Mouse (Mus musculus): ENCODE data around the gene Frem1.

Frem1 gene

DNA sequence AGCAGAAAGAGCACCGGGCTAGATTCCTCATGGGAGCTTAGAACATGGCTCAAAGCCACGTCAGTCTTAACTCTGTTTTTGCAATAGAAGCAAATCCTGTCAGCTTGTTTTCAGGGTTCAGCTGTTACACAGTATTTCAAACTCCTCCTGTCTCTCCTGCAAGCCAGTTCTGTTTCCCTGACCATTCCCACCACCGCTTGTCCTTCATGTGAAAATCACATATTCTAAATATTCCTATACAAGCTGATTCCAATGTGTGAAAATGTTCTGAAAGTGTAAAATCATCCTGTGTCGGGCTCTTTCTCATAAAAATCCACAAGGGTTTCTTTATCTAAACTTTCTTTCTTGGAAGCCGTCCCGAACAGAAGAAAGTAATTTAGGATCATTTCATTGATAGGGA lies 22.0 kb downstream of the Frem1 start:
- DNase-seq (ENCODE audit: low spot score in 2 of 2), result no peak

DNA sequence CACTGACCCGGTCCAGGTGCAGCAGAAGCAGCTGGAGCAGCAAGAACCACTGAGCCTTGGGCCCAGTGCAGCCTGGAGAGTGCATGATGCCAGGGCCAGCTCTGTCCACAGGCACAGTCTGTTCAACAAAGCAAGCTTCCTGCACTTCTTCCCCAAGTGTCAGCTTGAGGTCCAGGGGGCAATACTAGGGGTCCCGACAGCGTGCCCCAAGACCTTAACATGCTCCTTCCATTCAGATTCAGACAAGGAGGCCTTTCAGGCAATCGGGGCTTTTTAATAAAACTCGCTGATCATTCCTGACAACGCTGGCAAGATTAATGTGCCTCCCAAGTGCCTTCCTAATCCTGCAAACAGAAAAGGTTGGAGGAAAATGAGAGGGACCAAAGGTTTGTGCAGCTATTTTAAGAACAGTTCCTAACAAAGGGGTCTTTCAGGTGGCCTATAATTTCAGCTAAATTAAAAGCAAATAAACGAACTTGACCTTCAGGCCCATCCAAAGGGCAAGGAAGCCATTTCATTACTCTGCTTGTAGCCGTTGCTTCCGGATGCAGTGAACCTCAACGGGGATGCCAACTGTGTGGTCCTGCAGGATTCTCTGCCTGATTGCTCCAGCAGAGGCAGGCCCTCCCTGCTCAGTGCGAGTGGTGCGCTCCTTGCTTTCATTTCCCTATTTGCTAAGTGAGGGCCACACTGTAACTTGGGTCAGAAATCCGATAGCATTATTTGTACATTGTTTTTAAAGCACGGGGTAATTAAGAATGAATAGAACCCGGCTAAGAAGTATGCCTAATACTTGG lies 31.2 kb downstream of the Frem1 start:
- no peak for DNase-seq (ENCODE audit: low spot score in 2 of 2)

DNA sequence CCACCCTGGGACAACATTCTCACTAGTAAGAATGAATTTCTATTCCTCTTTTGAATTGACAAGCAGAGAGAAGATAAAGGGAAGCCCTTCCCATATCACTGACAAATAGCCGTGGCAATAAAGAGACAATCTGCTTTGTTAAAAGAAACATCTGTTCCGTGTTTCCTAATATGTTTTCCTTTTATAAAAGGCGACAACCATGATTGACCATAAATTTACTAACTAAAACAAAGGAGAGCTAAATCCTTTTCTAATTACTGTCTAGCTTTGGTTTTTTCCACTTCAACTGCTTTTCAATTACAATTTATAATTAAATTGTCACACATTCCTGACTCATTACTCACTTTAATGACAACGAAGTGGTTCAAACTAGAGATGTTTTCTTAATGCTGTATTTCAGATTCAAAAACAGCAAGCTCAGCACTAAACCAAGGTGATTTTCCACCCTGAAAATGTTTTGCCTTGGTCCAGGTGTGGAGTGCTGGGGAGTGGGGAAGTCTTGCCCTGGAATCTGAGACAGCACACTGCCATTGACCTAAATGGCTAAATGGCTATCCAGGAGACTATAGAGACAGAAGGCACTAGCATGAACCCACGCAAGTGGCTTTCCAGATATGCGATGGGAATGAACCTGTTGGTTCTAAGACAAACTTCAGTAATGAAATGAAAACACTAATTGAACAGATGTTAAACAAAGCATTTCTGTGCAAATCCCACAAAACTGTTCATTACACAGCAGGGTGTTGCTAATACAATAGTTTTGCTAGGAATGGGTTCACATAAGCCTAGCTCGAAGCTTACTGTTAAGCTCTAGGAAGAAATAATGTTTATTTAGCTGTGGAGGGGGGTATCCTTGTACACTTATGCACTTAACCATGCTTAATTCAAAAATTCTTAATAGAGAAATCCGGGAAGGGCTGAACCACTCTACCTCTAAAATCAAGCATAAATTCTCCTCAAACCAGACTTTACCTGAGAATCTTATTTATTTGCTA lies 33.7 kb downstream of the Frem1 start:
- DNase-seq (ENCODE audit: low spot score in 2 of 2), result no peak

DNA sequence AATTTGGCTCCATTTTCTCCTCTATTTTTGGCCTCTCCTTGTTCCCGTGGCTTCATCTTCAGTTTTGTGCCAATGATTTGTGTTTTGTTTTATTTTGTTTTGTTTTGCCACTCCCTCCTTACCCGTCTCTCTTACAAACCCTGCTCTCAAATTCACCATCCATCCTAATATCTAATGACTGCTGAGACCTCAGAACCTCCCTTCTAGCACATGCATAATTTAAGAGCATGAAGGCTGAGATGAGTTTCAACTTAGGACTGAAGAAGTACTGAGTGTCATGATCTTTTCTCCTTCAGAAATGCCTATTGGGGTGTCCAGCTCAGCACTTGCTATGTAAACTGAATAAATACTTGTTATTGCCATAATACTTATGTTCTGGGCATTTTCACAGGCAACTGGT lies 37.6 kb downstream of the Frem1 start:
- DNase-seq (ENCODE audit: low spot score in 2 of 2), result no peak

DNA sequence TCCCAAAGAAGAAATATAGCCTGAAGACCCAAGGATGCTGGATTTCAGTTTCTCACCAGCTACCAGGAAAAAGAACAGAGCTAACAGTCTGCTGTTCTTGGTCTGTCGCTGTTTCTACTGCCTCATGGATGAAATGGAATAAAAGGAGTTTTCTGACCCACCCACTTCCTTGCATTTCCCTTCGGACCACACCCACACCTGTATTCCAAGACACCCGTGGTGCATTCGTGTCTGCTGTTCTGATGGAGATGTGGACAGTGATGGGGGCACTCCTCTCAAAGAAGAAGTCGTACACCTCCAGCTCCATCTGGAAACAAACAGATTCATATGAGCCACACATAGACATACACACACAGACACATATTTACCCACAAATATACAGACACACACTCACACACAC lies 48.1 kb downstream of the Frem1 start:
- DNase-seq (ENCODE audit: low spot score in 2 of 2), result no peak

DNA sequence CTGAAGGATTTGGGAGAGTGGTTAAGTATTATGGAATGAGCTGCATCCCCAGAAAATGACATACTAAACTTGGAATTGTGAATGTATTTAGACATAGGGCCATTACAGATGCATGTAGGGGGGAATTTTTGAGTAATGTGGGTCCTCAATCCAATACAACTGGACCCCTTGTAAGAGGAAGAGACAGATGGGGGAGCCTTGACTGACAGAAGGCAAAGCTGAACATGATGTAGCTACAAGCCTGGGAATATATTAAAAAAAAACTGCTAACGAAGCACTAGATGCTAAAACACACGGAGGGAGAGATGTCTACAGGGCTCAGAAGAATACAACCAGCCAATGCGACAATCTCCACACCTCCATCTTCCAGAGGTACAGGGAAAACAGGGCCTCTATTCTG lies 60.1 kb downstream of the Frem1 start:
- DNase-seq (ENCODE audit: low spot score in 2 of 2), result no peak

DNA sequence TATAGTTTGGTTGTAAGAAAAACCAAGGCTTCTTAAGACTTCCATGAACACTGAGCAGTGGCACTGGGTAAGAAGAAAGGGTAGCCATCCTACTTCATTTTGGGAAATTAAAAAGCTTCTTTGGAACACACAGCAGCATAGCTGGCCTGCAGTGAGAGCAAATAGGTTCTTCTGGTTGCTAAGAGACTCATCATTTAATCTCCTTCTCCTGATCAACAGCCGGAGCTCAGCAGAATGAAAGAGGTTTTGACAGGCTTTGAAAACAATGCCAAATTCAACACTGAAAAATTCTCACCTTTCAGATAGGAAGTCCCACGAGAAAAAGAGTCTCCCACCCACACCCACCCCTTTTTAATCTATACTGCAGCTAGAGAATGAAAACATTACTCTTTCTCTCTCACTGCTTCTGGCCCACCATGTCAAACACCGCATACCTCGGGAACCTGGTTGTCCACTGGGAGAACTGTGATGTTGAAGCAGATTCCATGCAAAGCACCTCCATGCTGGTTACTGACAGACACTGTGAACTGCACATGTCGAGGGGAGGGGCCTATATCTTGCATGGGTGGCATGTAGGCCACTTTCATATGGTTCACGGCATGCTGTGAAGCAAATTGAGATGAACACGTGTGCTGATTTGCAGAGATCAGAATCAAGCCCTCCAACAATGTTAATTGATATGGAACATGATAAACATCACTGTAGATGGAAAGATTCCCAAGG lies 61.0 kb downstream of the Frem1 start:
- DNase-seq (ENCODE audit: low spot score in 2 of 2), result no peak

DNA sequence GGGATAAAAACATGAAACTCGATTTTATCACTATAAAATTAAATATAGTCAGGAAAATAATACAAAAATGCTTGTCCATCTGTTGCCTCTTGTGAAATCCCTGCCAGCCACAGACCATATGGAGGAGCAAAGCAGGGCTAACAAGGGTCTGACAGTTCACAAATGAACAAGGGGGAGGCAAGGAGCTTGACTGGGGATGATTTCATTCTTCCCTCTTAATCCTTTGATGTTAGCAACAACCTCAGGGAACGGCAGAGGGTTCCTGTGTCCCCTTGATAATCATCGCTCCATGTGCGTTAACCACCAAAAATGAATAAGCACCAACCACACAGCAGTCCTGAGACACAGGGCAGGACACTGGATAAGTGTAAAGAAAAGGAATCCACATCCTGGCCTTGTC lies 79.8 kb downstream of the Frem1 start:
- DNase-seq (ENCODE audit: low spot score in 2 of 2), result no peak

DNA sequence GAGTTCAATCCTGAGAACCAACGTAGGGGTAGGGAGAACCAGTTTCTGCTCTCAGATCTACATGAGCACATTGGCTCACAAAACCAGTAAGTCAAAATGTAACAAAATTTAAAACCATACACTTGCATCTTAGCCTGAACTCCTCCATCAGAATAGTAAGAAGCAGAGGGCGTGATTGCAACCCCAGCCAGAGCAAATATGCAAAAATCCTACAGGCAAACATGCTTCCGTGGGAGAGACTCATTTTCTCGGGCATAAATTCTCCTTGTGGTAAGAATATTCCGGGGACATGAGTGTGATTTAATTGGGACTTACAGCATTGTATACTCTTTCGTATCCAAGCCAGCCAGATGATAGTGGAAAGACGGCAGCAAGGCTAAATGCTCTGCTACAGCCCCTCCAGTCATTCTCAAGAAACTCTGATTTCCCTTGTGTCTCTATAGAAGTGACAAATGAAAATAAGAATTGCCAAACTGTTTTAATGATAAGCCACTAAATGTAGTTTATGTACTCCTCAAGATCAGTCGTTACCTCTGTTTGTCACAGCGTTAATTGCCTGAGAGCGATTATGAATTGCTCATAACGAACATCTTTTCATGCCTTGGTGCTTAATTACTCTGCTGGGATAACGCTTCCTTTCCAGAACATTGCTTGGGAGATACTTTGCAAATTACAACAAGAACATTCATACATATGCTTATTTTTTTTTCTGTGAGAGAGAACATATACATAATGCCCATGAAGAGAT lies 81.1 kb downstream of the Frem1 start:
- peak in 1 of 2 experiments; percentile 14 for DNase-seq (ENCODE audit: low spot score in 2 of 2)

DNA sequence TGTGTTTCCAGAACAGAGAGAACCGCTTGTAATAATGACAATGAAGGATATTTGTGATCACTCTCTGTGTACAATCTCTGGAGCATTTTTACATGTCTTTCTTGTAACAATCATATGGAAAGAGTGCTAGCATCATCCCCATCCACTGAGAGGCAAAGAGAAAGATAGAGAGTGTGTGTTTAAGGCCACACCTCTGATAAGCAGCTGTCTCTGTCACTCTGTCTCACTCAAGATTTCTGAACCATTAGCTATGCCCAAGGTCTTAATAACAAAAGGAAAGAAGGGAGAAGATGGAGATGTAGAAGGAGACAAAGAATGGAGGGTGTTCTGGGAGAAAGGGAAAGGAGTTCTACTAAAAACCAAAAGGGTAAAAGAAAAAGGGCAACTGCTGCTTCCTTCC lies 91.1 kb downstream of the Frem1 start:
- no peak for DNase-seq (ENCODE audit: low spot score in 2 of 2)

DNA sequence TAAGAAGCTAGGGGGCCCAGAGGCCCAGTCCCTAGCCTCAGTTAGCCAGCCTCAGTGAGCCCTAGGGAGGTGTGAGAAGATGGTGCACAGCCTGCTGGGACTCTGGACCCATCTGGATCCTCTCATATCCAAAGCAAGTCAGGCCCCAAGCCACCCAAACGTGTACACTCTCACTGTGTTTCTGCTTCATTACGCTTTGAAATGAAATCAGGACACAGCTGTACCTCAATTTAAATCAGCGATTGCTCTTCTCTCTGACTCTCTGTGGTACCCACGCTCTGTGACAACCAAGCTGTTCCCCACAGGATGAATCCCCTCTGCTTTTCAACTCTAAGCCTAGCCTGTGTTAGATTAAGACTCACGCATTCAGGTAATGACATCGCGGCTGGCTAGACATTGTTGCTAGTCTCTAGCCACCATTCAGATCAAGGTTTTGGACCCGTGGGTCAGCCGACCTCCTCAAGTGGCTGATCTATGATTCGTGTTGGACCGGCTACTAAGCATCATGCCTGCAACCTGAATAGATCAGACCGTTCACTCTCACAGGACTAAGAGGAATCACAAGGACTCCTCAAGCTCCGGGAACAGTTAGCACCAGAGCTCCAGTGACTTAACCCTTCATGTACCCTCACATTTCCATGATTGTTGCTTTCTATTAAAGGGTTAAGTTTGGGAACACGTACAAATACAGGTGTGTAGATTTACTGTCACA lies 94.2 kb downstream of the Frem1 start:
- DNase-seq (ENCODE audit: low spot score in 2 of 2), result no peak

DNA sequence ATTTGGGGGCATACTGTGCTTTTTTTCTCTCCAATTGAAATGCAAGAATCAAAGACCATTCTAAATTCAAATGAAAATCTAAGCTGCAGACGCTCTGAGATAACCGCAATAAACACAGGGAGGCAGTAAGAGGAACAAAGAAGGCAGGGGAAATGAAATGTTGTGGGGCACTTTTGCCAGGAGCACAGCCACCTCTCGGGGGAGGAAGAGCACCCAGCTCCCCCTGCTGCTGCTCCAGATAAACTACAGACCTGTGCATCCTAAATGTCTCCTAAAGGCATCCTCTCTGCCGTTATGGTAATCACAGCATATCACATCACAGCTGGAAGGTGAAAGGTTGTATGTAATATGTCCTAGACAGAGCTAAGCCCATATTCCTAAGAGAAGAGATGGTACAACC lies 98.1 kb downstream of the Frem1 start:
- no peak for DNase-seq (ENCODE audit: low spot score in 2 of 2)

DNA sequence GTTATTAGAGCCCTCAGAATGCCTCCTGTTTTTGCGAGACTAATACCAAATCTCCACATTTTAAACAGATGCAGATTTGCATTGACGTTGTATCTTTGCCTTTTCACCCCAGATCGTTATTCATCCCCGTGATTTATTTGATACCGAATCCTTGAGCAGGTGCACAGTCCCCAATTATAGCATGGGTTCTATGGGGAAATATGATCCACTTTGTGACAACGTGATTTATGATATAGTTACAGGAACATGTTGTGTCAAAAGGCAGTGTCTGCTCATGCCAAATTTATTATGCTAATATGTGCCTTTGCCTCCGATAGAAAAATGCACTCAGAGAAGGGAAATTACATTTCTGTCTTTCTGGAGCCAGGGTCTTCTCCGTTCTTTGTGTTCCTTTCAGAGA lies 102.6 kb downstream of the Frem1 start:
- DNase-seq (ENCODE audit: low spot score in 2 of 2), result no peak

DNA sequence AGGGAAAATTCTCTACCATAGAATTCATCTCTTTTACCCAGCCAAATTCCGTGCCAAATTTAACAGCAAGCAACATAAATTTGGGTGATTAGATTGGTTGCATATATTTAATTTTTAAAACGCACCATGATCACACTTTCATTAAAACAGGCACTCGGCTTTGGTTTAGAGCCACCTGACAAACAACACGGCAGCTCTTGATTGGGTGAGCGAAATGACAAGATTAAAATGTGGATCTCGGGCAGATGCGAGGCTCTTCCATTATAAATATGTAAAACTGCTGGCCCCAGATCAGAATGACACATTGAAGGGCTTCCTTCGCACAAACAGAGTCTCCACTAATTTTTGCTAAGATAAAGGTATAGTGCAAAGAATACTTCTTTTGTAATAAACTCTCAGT lies 105.4 kb downstream of the Frem1 start:
- DNase-seq (ENCODE audit: low spot score in 2 of 2), result no peak

DNA sequence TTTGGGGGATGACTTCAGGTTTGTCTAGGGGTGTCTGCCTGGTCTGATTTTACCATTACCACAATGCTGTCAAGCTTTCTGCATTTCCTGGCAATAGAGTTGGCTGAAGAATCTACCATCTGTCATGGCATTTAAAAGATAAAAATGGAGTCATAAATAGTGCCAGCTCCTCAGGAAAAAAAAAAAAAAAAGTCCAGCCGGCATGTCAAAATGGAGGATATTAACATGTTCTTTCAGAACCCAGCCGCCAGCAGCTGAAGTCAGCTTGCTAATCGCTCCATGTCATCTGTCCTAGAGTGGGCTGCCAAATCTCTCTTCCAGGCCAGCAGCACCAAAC lies 105.9 kb downstream of the Frem1 start:
- peak in 1 of 2 experiments; percentile 47 for DNase-seq (ENCODE audit: low spot score in 2 of 2)

DNA sequence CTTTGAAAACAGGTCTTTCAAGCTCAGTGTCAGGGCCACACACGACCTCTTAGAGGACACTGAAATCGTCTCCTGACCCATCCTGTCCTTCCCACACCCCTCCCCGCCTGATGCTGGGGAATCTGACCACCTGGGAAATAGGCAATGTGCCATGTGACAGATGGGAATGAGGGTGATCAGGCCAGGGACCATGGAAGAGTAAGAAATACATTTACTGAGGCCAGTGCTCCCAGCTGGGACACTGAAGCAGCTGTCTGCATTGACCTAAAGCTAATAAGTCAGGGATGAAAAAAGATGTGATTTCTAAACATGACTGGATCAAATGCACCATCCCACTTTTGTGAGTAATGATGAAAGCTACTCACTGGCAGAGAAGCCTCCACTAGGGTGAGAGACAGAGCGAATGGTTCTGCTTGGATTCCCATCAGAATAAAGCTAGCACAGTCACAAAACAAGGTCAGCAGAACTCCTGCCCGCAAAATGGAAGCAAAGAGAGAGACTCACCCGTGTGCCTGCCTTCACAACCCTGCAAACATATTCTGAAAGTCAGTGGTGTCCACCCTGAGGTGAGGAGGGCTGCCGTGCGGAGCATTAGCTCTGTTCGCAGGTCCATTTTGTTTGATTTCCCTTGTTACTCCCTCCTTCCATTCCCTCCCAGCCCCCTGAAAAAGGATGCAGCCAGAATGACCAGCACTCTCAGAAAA lies 106.4 kb downstream of the Frem1 start:
- no peak for DNase-seq (ENCODE audit: low spot score in 2 of 2)

DNA sequence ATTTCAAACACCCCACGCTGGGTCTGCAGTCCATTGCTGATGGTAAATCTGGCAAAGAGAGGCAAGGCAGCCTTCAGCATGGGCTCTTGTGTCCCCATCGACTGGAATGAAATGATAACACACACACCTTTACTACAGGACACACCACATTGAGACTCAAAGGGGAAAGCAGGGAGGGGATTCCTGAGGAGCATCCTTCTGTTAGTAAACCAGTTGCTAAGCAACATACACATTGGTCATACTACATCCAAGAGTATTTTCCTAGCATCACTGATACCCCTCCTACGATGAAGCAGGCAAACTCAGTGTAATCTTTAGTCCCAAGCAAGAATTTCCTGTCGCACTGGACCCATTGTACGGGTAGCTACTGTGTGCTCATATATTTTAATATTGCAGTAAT lies 111.5 kb downstream of the Frem1 start:
- no peak for DNase-seq (ENCODE audit: low spot score in 2 of 2)

DNA sequence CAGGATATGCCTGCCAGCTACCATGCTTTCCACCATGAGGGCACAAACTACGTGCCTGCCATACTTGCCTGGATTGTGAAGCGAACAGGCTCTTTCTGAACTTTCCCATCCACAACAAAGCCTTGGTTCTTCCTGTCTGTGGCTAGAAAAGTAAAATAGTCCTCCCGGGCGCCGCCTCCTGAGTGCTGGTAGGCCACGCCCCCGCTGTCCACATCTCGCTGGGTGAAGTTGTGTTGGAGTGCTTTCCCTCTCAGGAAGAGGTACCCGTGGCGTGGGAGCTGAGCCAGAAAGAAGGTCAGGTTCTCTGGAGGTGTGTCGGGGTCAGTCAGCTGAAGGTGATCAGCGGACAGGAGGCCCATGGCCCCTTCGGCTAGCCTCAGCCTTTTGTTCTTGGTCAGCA lies 111.9 kb downstream of the Frem1 start:
- DNase-seq (ENCODE audit: low spot score in 2 of 2), result no peak

DNA sequence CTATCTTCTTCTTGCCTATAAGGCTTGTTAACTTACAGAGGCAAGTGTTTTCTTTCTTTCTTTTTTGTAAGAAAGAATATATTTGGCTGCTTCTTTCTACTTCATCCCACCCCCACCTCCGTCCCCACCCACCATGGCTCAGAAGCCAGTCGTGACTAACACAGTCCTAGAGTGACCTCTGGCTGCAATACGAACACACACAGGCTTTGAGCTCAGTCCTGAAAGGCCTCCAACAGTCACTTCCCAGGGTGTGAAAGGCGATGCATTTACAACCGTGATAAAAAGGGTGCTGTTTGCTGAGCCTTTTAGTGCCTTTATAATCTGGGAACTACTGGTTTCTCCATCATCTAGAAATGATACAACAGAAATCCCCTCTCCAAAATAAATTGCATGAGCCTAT lies 117.8 kb downstream of the Frem1 start:
- DNase-seq (ENCODE audit: low spot score in 2 of 2), result no peak

DNA sequence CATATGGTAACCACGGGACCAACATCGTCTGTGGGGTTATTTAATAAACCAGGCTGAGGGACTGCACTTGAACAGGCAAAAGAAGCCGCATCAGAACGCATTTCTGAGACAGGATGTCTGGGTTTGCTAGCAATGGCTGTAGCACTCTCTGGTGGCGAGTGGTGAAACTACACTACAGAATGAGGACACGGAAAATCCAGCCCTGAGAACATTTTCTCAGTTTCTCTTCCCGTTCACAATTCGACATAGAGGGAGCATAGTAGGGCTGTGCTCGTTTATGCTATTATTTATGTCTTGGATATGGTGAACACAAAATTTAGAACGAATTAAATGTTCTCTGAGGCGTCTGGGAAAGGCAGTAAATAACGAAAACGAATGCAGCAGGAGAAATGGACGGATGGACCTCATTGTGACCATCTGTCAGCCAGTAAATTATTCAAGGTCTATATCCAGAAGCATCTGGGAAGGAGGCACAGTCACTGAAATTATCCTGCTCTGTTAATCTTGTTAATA lies 118.4 kb downstream of the Frem1 start:
- peak in 1 of 2 experiments; percentile 89 for DNase-seq (ENCODE audit: low spot score in 2 of 2)
